Mouse (Mus musculus) layer of hippocampus, postnatal 25 days (tissue): ENCODE results near the gene Kcnj2. TPM values are rescaled to one million over a fixed set of nuclear protein-coding genes. Genes with fewer than 3 reads are reported as not detected.

Experiments used
- DNase-seq, 2 experiments: peaks; one replicate each; pipeline ENCODE4 v3.0.0; 2022; ENCODE audit warnings: mixed read lengths in 2 of 2, low spot score in 1 of 2; ENCODE audit errors: extremely low spot score in 1 of 2
- total RNA-seq, 2 experiments: library from RNA; stranded (reverse); gene quantifications; 2 replicates each; pipeline ENCODE4 v1.2.3; 2021

Kcnj2 gene
- total RNA-seq, 2 experiments from 2014 or later, result 7.1 to 10.9 TPM

- no peak for DNase-seq
Measured at GRCm38 (mm10) chr11:111088226-111088625, 22.3 kb downstream of the Kcnj2 start.

- DNase-seq, result no peak
Measured at GRCm38 (mm10) chr11:111088812-111089211, 22.8 kb downstream of the Kcnj2 start.

- no peak for DNase-seq
Measured at GRCm38 (mm10) chr11:111091117-111091516, 25.2 kb downstream of the Kcnj2 start.

- no peak for DNase-seq
Measured at GRCm38 (mm10) chr11:111092967-111093366, 27.0 kb downstream of the Kcnj2 start.

GRCm38 (mm10) chr11:111096612-111097011, 30.6 kb downstream of the Kcnj2 start:
- DNase-seq, result no peak

GRCm38 (mm10) chr11:111100131-111100530, 34.2 kb downstream of the Kcnj2 start:
- no peak for DNase-seq

GRCm38 (mm10) chr11:111100651-111101050, 34.7 kb downstream of the Kcnj2 start:
- no peak for DNase-seq

- no peak for DNase-seq
Measured at GRCm38 (mm10) chr11:111101620-111102176, 35.7 kb downstream of the Kcnj2 start.

- DNase-seq, result no peak
Measured at GRCm38 (mm10) chr11:111104422-111104821, 38.5 kb downstream of the Kcnj2 start.

- no peak for DNase-seq
Measured at GRCm38 (mm10) chr11:111108130-111108529, 42.2 kb downstream of the Kcnj2 start.

- DNase-seq, result no peak
Measured at GRCm38 (mm10) chr11:111121514-111121913, 55.5 kb downstream of the Kcnj2 start.

GRCm38 (mm10) chr11:111123324-111123723, 57.4 kb downstream of the Kcnj2 start:
- no peak for DNase-seq

- no peak for DNase-seq
Measured at GRCm38 (mm10) chr11:111125963-111126362, 60.0 kb downstream of the Kcnj2 start.

Other genes starting within 250 kb of the Kcnj2 start
- 10 to 100 TPM; 16.9 to 18.4 TPM for gene Kcnj16, start 98.1 kb upstream of the Kcnj2 start, total RNA-seq